Mouse (Mus musculus): ENCODE data around the gene Rere. TPM values are rescaled to one million over a fixed set of nuclear protein-coding genes. Genes with fewer than 3 reads are reported as not detected.
A peak's percentile ranks its signal among the peaks of the same experiment; 100 is the strongest.

The Rere gene
- polyA plus RNA-seq, 2 experiments from 2014 or later, result 24.7 to 28.4 TPM

DNA sequence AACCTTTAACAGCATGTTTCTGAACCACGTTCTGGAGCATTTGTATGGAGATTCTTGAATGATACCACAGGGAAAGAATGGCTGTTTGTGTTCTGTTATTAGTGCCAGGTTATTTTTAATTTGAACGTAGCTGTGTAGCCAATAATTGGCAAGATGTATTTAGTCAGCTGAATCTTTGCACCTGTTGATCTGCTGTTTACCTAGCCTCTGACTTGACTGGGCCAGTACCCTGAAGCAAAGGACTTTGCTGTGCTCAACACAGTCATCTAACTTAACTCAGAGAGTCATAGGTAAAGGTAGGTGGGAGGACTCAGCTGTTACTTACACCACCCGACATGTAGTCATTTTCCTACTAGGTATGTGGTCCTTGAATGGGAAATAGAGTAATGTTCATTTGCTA is 278.1 kb downstream of the Rere start:
- no peak for ATAC-seq

GRCm38 (mm10) chr4:150563281-150563680 is 281.8 kb downstream of the Rere start:
- ATAC-seq, result no peak

- peak; percentile 25 for ATAC-seq
Observed at GRCm38 (mm10) chr4:150566193-150566592, 284.7 kb downstream of the Rere start.

GRCm38 (mm10) chr4:150568318-150569134 is 287.1 kb downstream of the Rere start:
- peak; percentile 38 for ATAC-seq

DNA sequence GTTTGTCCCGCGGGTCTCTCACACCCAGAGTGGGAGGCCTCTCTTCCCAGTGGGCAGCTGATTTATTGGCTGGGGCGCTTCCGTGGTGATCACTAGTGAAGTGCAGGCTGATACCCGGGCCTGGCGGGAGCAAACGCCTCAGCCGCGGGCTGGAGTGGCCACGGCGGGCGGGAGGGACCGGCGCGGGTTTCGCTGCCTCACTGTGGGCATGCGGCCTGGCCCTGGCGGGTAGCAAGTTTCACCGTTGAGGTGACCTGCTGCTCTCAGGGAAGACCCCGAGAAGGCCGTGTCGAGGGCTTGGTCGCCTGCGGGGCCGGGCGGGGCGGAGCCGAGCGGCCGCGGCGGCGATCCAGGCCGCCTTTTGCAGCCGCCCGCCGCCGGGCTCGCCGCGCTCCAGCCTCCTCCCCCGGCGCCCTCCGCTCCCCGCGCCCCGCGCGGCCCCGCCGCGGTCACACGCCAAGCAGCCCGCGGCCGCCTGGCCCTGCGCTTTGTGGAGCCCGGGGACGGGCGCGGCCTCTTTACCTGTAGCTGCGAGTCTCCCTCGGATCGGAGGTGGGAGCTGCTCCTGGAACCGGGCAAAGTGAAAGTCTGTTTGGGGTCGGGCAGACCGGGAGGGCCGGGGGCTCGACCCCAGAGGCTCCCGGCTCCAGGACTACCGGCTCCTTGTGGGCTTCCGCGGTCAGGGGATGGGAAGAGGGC is 287.8 kb downstream of the Rere start:
- peak; percentile 30 for ATAC-seq

GRCm38 (mm10) chr4:150569834-150570571 is 288.6 kb downstream of the Rere start:
- ATAC-seq, result peak; percentile 35

DNA sequence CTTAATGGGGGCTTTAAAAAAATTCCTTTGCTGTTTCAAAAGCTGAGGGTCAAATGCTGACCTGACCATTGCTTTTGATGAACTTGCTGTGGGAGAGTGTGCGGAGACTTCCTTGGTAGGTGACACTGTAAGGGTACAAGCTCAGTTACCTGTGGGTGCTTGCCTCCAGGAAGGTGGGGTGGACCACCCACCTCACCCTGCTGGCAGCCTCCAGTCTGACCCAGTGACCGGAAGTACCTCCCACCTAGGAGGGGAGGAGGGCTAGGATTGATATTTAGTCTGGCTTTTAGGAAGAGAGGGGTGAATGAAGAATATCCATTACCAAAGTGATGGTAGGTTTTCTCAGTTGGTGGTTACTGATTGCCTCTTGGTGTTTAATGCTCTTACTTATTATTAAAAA is 289.3 kb downstream of the Rere start:
- ATAC-seq, result no peak

- ATAC-seq, result no peak
Observed at GRCm38 (mm10) chr4:150572104-150572691, 290.8 kb downstream of the Rere start.

GRCm38 (mm10) chr4:150572938-150573337 is 291.5 kb downstream of the Rere start:
- ATAC-seq, result peak; percentile 53

- ATAC-seq, result no peak
Observed at GRCm38 (mm10) chr4:150575363-150576092, 294.1 kb downstream of the Rere start.

DNA sequence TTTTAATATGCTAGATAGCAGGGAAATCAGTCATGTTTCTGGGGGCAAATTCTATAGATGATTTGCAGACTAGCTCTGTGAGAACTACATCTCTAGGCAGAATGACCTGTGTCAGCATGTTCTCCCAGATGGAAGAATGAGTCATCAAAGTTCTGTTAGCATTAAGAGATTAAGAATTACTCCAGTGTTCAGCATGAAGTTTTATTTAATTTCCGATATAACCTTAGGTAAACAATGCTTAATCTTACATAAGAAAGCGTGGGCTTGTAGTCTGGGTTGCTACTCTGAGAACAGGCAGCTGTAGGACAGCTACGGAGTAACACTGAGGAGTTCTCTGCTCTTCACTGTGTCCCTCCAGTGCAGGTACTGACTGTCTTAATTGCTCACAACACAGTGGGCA is 294.9 kb downstream of the Rere start:
- ATAC-seq, result no peak

- ATAC-seq, result no peak
Observed at GRCm38 (mm10) chr4:150578021-150578420, 296.6 kb downstream of the Rere start.

DNA sequence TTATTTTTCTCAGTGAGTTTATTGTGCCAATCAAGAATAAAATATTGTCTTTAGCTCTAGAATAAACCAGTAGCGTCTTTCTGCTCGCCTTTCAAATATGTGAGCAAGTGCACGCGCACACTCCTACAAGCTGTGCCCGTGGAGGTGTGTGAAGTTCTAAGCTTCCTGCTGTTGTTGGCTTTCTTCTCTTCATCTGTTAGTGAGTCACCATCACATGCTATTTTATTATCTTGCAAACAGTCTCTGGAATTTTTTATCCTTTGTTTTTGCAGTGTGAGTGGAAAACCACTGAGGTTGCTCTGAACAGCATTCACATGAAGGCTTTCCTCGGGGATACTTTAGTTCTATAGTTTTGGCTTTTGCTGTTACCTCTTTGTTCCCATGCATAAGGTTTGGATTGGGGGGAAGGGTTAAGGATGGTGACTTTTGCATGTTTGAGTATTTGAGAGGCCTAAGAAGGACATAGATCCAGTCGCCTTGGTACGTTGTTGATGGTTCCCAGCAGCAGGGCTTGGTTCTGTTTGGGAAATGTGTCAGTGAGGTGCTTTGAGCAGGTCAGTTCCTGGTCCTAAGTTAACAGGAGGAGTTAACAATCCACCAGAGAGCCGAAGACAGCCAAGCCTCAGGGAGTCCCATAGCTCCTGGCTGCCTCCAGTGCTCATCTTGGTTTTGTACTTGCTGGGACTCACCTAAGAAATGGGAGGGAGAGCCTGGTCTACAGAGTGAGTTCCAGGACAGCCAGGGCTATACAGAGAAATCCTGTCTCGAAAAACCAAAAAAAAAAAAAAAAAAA is 300.7 kb downstream of the Rere start:
- ATAC-seq, result peak; percentile 40

DNA sequence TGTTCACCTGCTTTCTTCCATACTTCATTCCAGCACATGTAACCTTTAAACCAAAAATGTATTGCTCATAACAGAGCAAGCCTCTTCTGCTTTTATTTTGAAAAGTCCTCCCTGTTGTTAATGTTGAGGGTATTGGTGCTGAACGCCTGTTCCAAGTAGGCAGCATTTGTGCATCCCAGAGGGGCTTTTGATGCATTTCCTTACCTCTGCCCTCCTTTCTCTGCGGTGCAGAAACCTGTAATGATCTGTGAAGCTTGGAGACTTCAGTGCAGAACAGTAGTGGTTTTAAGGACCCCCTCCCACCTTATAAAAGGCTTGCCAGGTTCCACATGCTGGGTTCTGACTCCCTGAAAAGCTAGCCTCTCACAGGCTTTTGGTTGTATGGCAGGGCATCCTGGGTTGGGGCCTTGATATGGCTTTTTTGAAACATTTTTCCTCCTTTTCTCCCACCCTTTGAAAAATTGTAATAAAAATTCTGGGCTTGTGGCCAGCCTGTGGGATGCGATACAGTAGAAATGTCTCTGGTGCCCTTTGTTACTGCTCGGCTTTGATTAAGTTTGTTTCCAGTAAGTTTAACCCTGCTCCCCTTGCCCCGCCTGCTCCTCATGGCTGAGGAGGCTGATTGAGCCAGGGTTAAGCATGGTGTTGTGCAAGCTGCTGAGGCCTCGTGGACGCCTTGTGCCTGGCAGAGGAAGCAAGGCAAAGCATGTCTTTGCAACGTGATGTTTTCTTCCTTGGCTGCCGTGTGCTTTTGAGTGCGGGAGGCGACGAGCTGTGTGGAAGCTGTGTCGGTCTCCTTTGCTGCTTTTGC is 301.7 kb downstream of the Rere start:
- ATAC-seq, result peak; percentile 37

DNA sequence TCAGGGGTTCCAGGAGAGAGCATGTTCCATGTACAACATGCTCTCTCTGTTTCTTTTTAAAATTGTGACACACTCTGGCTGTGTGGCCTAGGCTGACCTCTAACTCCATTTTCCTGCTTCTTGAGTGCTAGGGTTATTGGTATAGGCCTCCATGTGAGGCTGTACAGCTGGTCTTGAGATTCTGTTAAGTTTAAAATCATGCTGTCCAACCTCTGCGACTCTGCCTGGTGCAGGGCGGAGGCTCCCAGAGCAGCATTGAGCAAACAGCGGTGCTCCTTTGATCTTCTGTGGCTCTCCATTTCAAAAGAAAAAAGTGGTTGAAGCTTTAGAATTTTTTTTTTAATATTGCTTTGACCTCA is 302.3 kb downstream of the Rere start:
- peak; percentile 48 for ATAC-seq

- ATAC-seq, result no peak
Observed at GRCm38 (mm10) chr4:150585800-150586199, 304.4 kb downstream of the Rere start.

GRCm38 (mm10) chr4:150586275-150586674 is 304.8 kb downstream of the Rere start:
- no peak for ATAC-seq

DNA sequence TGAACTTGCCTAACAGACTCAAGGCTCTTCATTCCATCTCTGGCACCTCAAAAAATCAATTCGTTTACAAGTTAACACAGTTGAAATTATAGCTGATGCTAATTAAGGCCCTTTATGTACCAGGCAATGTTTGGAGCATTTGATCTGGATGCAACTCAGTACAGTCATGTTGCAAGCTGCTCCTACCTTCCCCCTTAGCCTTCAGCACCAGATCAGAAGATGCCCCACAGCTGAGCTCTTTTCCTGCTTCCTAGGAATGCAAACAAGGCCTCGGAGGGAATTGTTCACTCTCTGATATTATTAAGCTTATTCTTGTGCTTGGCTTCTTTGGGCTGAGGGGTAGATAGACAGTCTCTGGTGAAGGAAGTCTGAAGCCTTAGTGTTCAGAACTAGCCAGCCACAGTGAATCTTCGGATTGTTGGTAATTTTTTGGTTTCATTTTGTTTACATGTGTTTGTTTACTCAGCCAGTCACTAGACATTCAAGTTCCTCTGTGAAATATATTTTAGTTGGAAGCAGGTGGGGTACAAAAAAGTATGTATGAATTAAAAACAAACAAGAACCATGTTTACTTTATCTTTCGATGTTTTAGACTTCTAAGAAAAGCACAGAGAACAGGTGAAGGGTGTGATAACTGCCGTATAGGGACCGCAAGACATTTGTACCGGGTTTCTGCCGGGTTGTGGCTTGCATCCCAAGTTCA is 306.3 kb downstream of the Rere start:
- no peak for ATAC-seq

- peak; percentile 37 for ATAC-seq
Observed at GRCm38 (mm10) chr4:150588300-150588621, 306.8 kb downstream of the Rere start.

Measured in CD4-positive, CD25-positive, alpha-beta regulatory T cell, adult 4 months (primary cell).